Mouse (Mus musculus): ENCODE results near the gene Slc22a18. TPM values are rescaled to one million over a fixed set of nuclear protein-coding genes. Genes with fewer than 3 reads are reported as not detected.

Gene Slc22a18
- total and polyA plus RNA-seq, 3 experiments = 5.8 to 19.8 TPM; not detected in 1

GRCm38 (mm10) chr7:143444580-143444954, 29.0 kb upstream of the Slc22a18 start:
- Histone ChIP-seq H3K36me3 (ENCODE audit: control insufficient read depth in 1 of 2, insufficient read depth in 2 of 2, low read length in 2 of 2) (no peaks in the 10 kb centered on the region), H3K9ac (ENCODE audit: control insufficient read depth, low read depth, low read length, poor library complexity, severe bottlenecking) (no peak overlapping the region), H3K27ac (ENCODE audit: control insufficient read depth, low read depth, low read length) (no peak overlapping the region), H3K9me3 (replicated peaks; ENCODE audit: insufficient read depth, low read length) (no peaks in the 10 kb centered on the region), H3K4me1 (ENCODE audit: control insufficient read depth in 1 of 2, insufficient read depth in 2 of 2, low read length in 2 of 2) (no peaks in the 10 kb centered on the region), H3K79me2 (ENCODE audit: control insufficient read depth, insufficient read depth, low read length, poor library complexity) (no peaks in the 10 kb centered on the region), H3K27me3 (ENCODE audit: control insufficient read depth in 1 of 2, insufficient read depth in 2 of 2, low read length in 2 of 2) (peaks cover 0 to 1% of the 10 kb centered on the region in 2 experiments; a peak in 2 of 4 replicates), H3K4me3 (ENCODE audit: control insufficient read depth in 1 of 2, insufficient read depth in 1 of 2, low read depth in 2 of 2, low read length in 2 of 2) (no peak overlapping the region)
- TF ChIP-seq MXI1 (IDR thresholded peaks at IDR 0.05; ENCODE audit: low read depth, low read length) = no peak
- no peak for TF ChIP-seq TBP (IDR thresholded peaks at IDR 0.05; ENCODE audit: low read depth, low read length)
- TF ChIP-seq GABPA (IDR thresholded peaks at IDR 0.05; ENCODE audit: low read depth, low read length) = no peak
- no peak for TF ChIP-seq GATA1 (IDR thresholded peaks at IDR 0.05; ENCODE audit: low read depth, low read length)
- no peak for TF ChIP-seq MYC (IDR thresholded peaks at IDR 0.05; ENCODE audit: low read depth, low read length)
- TF ChIP-seq POLR2AphosphoS5 (IDR thresholded peaks at IDR 0.05; ENCODE audit: borderline replicate concordance, low read depth, low read length) = no peak
- no peak for TF ChIP-seq ETS1 (IDR thresholded peaks at IDR 0.05; ENCODE audit: low read depth, low read length)
- no peak for TF ChIP-seq ELF1 (IDR thresholded peaks at IDR 0.05; ENCODE audit: low read depth, low read length)
- no peak for TF ChIP-seq UBTF (IDR thresholded peaks at IDR 0.05; ENCODE audit: borderline replicate concordance, insufficient read depth, low read depth, low read length)
- no peak for TF ChIP-seq ZNF384 (IDR thresholded peaks at IDR 0.05; ENCODE audit: low read depth, low read length)
- TF ChIP-seq CHD1 (IDR thresholded peaks at IDR 0.05; ENCODE audit: low read depth, low read length) = no peak
- no peak for TF ChIP-seq NRF1 (IDR thresholded peaks at IDR 0.05; ENCODE audit: insufficient read depth, low read depth, low read length, poor library complexity, severe bottlenecking)
- TF ChIP-seq TCF12 (IDR thresholded peaks at IDR 0.05; ENCODE audit: low read depth, low read length) = no peak
- TF ChIP-seq ZMIZ1 (IDR thresholded peaks at IDR 0.05; ENCODE audit: low read depth, low read length) = no peak
- TF ChIP-seq JUND (IDR thresholded peaks at IDR 0.05; ENCODE audit: low read depth, low read length) = no peak
- no peak for TF ChIP-seq SIN3A (IDR thresholded peaks at IDR 0.05; ENCODE audit: low read length)
- DNase-seq (ENCODE audit: low read depth, low spot score) = no peak

DNA sequence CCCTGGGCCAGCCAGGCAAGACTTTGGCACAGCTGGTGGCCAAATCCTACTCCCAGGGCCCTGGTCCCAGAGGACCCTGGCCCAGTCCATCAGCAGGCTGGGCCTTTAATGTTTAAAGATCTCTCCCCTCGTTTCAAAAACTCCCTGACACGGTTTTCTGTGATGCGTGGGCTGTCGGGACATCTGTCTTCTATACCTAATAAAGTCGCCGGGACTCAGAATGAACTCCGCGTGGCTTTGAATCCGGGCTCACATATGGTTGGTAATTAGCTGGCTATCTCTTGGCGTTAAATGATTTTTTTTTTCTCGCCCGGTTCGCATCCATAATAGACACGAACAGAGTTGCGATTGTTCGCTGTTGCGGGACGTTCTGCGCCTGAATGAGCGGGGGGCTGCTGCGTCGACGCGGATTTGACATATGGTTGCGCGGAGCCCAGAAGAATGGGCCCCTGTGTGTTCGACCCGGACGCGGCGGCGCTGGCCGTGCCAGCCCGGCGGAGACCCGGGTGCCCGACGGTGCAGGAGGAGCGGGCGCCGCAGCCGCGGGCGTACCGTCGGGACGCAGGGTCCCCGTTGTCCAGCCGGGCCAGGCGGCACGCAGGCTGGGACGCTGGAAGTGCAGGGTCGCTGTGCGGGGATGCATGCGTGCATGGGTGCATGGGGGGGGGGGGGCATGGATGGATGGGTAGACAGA, 28.4 kb upstream of the Slc22a18 start:
- Histone ChIP-seq H3K36me3 (ENCODE audit: control insufficient read depth in 1 of 2, insufficient read depth in 2 of 2, low read length in 2 of 2) (no peaks in the 10 kb centered on the region), H3K4me3 (ENCODE audit: control insufficient read depth in 1 of 2, insufficient read depth in 1 of 2, low read depth in 2 of 2, low read length in 2 of 2) (no peak overlapping the region), H3K79me2 (ENCODE audit: control insufficient read depth, insufficient read depth, low read length, poor library complexity) (no peaks in the 10 kb centered on the region), H3K9ac (ENCODE audit: control insufficient read depth, low read depth, low read length, poor library complexity, severe bottlenecking) (no peak overlapping the region), H3K27me3 (ENCODE audit: control insufficient read depth in 1 of 2, insufficient read depth in 2 of 2, low read length in 2 of 2) (peaks cover 0 to 1% of the 10 kb centered on the region in 2 experiments; a peak in 2 of 4 replicates), H3K4me1 (ENCODE audit: control insufficient read depth in 1 of 2, insufficient read depth in 2 of 2, low read length in 2 of 2) (no peaks in the 10 kb centered on the region), H3K27ac (ENCODE audit: control insufficient read depth, low read depth, low read length) (no peak overlapping the region), H3K9me3 (replicated peaks; ENCODE audit: insufficient read depth, low read length) (no peaks in the 10 kb centered on the region)
- no peak for DNase-seq (ENCODE audit: low read depth, low spot score)
- TF ChIP-seq MAFK (IDR thresholded peaks at IDR 0.05; ENCODE audit: borderline replicate concordance, low read depth, low read length) = no peak
- no peak for TF ChIP-seq POLR2AphosphoS5 (IDR thresholded peaks at IDR 0.05; ENCODE audit: borderline replicate concordance, low read depth, low read length)
- no peak for TF ChIP-seq ELF1 (IDR thresholded peaks at IDR 0.05; ENCODE audit: low read depth, low read length)
- TF ChIP-seq MAZ (IDR thresholded peaks at IDR 0.05; ENCODE audit: low read depth, low read length) = no peak
- TF ChIP-seq USF2 (IDR thresholded peaks at IDR 0.05; ENCODE audit: borderline replicate concordance in 1 of 2, insufficient read depth in 1 of 2, low read depth in 1 of 2, low read length in 2 of 2) = no peak
- no peak for TF ChIP-seq MXI1 (IDR thresholded peaks at IDR 0.05; ENCODE audit: low read depth, low read length)
- no peak for TF ChIP-seq JUND (IDR thresholded peaks at IDR 0.05; ENCODE audit: low read depth, low read length)
